ENCODE assay signal across 8 mouse cellular contexts in genomic region chr2:23040001-23040646, GRCm38 (mm10). TPM values are rescaled to one million over a fixed set of nuclear protein-coding genes. Genes with fewer than 3 reads are reported as not detected.
A peak's percentile ranks its signal among the peaks of the same experiment; 100 is the strongest.
DNase-seq lines count a peak whose midpoint lies in the region; ATAC-seq lines count a peak whose summit lies in the region.

TSS of gene Abi1 (minus strand) at chr2:23040241.

- peak; percentile 97 for ATAC-seq in hindbrain, embryonic 14.5 days (ENCODE audit: low FRiP score)

- H3K9ac ChIP-seq in hindbrain, embryonic 14.5 days: peak within 1 kb of the TSS; percentile 86

- H3K9me3 ChIP-seq in hindbrain, embryonic 14.5 days (ENCODE audit: control insufficient read depth, low read length): no peaks in the 10 kb centered on the region

- H3K27ac ChIP-seq in hindbrain, embryonic 14.5 days: peak within 1 kb of the TSS; percentile 94

- no peaks in the 10 kb centered on the region for H3K27me3 ChIP-seq in hindbrain, embryonic 14.5 days (ENCODE audit: control insufficient read depth, insufficient read depth, low read length)

- DNase-seq in T-cell, adult 2 months (ENCODE audit: low spot score): peak; percentile 95
- DNase-seq in cerebellum, postnatal 25 days: peak; percentile 91 to 93
- peak; percentile 81 to 89 for DNase-seq in frontal cortex, postnatal 25 days (ENCODE audit: low spot score in 2 of 2)
- DNase-seq in hindbrain, embryonic 14.5 days (ENCODE audit: low spot score): peak; percentile 98
- peak; percentile 92 to 93 for DNase-seq in layer of hippocampus, postnatal 36 days
- DNase-seq in lung, postnatal 36 days: peak; percentile 96
- DNase-seq in right cerebral cortex, adult 18-20 months: peak; percentile 95
- DNase-seq in urinary bladder, postnatal 25 days (ENCODE audit: low spot score): peak; percentile 80

- H3K36me3 ChIP-seq in hindbrain, embryonic 14.5 days (replicated peaks; ENCODE audit: control insufficient read depth, insufficient read depth): no peaks in the 10 kb centered on the region

- 4% methylated on average over 23 of the region's 24 CpGs for WGBS in hindbrain, embryonic 14.5 days

- H3K4me3 ChIP-seq in hindbrain, embryonic 14.5 days (replicated peaks; ENCODE audit: low read length): peak within 1 kb of the TSS; percentile 69

- peak within 1 kb of the TSS; percentile 69 for H3K4me2 ChIP-seq in hindbrain, embryonic 14.5 days (replicated peaks)

- H3K4me1 ChIP-seq in hindbrain, embryonic 14.5 days (replicated peaks; ENCODE audit: control insufficient read depth, insufficient read depth, low read length): peaks cover 13% of the 10 kb centered on the region

RNA-seq across cellular contexts. Expression of gene Abi1, which starts in this region (rescaled TPM):
- polyA plus RNA-seq in hindbrain, embryonic 14.5 days (2014; fragmentation: Nextera tagmentation; extraction: Ambion mirVana): 62.2 and 67.9 TPM in 2 replicates
- total RNA-seq in layer of hippocampus, postnatal 36 days (2021): 100 to 1,000 TPM; 216 to 228 TPM

Comparison
In these comparisons a context has a peak if more than half of its experiments do, and no peak if none do; other contexts are left out.
1. Peak in every context shown above with its lines: DNase-seq, ATAC-seq, H3K4me3 ChIP-seq and H3K27ac ChIP-seq.